Mouse (Mus musculus) gastrocnemius, adult 2 months (tissue): ENCODE results near the gene Psapl1. TPM values are rescaled to one million over a fixed set of nuclear protein-coding genes. Genes with fewer than 3 reads are reported as not detected.
"Not testable (repeated sequence)": the region's sequence is repeated elsewhere in the genome, so short reads cannot be mapped to it uniquely, and the experiment has no call there.

Source experiments
- DNase-seq: peaks from one replicate; pipeline ENCODE4 v3.0.0; 2022
- H3K27ac ChIP-seq: fragments of 200-600 bp; 2 replicates; pipeline ENCODE4 v1.8.1; 2022; ENCODE audit warnings: mild to moderate bottlenecking
- H3K4me3 ChIP-seq: fragments of 200-600 bp; 2 replicates; pipeline ENCODE4 v1.8.1; 2022; ENCODE audit warnings: mild to moderate bottlenecking, moderate library complexity
- CTCF ChIP-seq: fragments of 200-600 bp; IDR thresholded peaks from 2 replicates; pipeline ENCODE4 v1.8.1; 2022; ENCODE audit warnings: antibody characterized with exemption, mild to moderate bottlenecking, moderate library complexity
- intact Hi-C: fragments of 180-260 bp; cut with DNase I; formaldehyde crosslinking; loops from one replicate; pipeline ENCODE4 v1.15.1; 2025
- total RNA-seq, 2 experiments: library from RNA; stranded (reverse); gene quantifications; 2 replicates each; pipeline ENCODE4 v1.2.3; 2021

The Psapl1 gene
- total RNA-seq, 2 experiments from 2014 or later = not detected

DNA sequence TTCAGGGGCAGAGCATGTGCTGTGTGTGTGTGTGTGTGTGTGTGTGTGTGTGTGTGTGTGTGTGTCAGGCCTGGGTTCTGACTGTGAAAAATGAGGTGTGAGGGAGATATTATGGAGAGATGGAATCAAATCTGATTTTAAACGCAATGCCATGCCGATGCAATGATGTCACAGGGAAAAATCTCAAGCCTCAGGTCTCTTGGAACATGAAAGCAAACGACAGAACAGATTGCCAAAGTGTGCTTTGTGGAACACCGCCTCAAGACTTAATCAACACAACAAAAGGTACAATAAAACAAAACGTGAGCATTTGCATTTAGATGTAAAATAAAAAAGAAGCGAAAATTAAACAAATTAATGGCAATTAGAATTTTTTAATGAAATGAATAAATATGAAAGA is 16.8 kb downstream of the Psapl1 start:
- intact Hi-C loops = no loop called here
- no peak for TF ChIP-seq CTCF
- Histone ChIP-seq H3K4me3 (no peak overlapping the region), H3K27ac (no peak overlapping the region)
- no peak for DNase-seq

DNA sequence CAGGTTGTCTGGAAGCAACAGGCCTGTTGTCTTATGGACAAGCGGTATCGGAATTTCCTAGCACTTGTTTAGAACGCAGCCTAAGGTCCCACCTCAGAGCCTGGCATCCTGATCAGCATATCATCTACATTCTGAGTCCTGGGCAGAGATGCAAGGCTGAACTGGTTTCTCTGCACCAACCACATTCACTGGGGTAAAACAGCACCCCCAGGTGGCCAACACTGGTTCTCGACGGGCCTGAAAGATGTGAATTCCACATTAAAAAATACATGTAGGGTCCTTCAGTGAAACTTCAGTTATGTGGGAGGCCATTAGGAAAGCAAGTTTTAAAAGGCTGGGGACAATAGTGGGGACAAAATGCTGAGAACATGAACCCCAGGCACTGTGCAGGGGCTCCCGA is 20.0 kb downstream of the Psapl1 start:
- DNase-seq = peak; percentile 62
- no peak overlapping the region for H3K4me3 ChIP-seq
- intact Hi-C loops = loop anchor here (1.0 kb wide), 2 partner anchors 82 to 189 kb away; no protein-coding TSS in a partner anchor
- peak; percentile 77 for TF ChIP-seq CTCF
- H3K27ac ChIP-seq = no peak overlapping the region

DNA sequence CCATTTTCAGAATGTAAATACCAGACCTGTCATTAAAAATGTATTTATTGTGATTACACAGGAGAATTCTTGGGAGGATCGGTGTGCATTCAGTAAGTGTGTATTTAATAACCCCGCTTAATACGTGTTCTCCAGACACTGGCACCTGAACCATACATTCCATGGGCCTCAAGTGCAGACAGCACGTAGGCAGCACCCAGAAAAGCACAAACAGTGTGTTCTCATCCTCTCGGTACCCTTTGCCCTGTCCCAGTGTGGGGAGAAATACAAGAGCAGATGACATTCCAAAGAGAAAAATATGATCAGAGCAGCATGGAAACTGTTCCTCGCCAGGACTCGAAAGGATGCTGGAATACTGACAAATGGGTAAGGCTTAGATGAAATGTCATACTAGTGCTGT is 22.0 kb downstream of the Psapl1 start:
- intact Hi-C loops = no loop called here

DNA sequence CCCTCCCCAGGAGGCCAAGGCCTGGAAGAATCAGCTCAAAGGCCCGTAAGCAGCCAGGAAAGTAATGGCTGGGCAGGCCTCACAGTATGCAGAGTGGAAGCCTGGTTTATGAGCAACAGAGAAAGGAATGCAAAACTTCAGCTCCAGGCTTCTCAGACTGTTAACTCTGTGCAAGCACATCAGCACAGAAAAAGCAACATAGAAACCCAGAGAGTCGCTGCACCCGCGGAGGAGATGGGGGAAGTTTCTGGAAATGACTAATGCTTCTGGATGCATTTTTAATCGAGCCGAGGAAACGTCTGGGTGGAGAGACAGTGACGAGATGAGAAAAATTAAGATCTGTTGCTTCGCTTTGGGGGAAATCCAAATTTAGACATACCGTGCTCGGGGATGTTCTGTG is 22.5 kb downstream of the Psapl1 start:
- Histone ChIP-seq H3K27ac (peak overlapping the region; percentile 69), H3K4me3 (no peak overlapping the region)
- DNase-seq = peak; percentile 30
- intact Hi-C loops = no loop called here
- TF ChIP-seq CTCF = no peak

More for the DNA sequence above, 22.0 kb downstream of the Psapl1 start:
- peak; percentile 14 for DNase-seq
- Histone ChIP-seq H3K4me3 (no peak overlapping the region), H3K27ac (peak overlapping the region; percentile 69)
- TF ChIP-seq CTCF = no peak

DNA sequence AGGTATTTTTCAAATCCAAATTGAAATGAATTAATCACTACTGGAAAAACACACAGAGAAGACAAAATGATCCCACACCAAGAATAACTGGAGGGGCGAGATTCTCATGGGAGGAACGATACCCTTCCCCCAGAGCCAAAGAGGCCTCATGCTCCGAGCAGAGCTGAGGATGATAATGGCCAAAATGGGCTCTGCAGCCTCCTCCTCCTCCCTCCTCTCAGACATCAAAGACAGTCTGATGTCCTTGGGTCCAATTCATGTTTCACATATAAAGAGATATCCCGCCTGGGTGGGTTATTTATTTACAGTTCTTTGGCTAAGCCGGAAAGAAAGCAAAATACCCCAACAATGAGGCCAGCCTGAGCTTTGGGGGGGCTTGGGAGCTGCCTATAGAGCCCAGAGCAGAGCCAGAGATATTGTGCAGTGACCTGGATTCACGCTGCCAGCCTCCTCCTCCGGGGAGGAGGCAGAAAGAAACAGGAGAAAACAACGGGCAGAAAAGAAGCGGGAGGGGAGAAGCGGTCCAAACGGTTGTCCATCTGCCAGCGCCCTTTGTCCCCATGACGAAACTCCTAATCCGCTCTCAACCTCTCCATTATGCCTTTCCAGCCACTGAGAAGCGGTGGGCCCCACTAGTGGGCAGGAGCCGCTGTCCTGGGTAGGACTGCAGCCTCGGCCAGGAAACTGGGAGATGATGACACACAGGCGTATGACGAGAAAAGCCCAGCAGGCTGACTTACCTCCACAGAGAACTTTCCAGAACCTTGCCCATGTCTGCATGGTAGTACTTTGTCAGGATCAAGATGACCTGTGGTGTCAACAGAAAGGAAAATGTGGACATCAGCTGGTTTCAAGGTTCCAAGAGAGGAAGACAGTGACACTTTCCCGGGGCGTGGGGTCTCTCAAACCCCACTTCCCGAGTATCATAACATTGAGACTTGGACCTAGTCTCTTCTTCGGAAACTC is 24.9 kb downstream of the Psapl1 start:
- no peak overlapping the region for H3K4me3 ChIP-seq
- DNase-seq = peak; percentile 11
- intact Hi-C loops = no loop called here
- H3K27ac ChIP-seq = no peak overlapping the region
- TF ChIP-seq CTCF = no peak

DNA sequence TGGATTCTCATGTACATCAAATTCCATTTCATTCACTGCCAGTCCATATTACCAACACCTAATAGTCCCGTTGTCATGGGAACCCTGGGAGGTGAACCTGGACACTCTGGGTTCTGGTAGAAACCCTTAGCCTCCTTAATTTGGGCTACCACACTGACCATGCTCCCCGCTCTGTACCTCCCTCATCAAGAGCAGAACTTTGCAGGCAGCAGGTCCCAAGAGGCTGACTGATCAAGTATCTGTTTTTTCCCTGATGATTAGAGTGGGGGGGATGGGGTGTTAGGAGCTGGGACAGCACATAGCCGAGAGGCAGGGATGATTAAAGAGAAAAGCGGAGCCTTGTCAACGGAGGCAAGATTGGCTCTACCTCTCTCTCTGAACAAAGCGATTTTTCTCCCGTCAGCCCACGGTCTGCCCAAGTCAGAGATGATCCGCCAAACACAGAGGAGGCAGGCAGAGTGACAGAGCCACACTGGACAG is 26.5 kb downstream of the Psapl1 start:
- H3K27ac ChIP-seq = no peak overlapping the region
- TF ChIP-seq CTCF = no peak
- H3K4me3 ChIP-seq = no peak overlapping the region
- DNase-seq = peak; percentile 2
- intact Hi-C loops = no loop called here

DNA sequence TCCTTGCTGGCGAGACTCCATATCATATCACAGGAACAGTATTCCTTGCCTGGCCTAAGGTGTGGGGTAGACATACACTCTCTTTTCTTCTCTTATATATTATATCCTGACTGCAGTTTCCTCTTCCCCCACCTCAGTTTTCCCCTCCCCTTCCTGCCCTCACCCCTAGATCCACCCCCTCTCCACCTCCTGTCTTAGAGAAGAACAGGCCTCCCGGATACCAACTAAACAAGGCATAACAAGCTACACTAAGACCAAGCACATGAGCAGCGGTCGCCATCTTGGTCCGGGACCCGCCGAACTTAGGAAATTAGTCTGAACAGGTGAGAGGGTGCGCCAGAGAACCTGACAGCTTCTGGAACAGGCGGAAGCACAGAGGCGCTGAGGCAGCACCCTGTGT is 33.7 kb downstream of the Psapl1 start:
- H3K27ac ChIP-seq, DNase-seq, H3K4me3 ChIP-seq, intact Hi-C loops: not testable (repeated sequence)

DNA sequence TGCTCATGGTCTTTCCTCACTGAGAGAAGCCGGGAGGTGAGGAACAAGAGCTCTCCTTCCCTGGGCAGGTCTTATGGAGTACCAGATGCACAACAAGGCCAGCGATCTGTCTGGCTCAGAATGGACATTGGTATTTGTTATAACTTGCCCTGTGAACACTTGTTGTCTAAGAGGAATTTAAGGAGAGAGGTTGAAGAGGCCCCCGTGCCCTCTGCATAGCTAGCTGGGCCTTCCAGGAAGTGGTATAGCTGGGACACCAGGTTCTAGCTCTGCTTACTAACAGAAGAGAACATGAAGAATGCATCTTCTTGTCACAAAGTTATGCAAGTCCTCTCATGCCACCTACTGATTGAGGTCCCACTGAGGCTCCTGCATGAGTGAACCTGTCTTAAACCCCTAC is 44.2 kb downstream of the Psapl1 start:
- no peak for TF ChIP-seq CTCF
- DNase-seq = peak; percentile 1
- no peak overlapping the region for H3K27ac ChIP-seq
- intact Hi-C loops = no loop called here
- no peak overlapping the region for H3K4me3 ChIP-seq

DNA sequence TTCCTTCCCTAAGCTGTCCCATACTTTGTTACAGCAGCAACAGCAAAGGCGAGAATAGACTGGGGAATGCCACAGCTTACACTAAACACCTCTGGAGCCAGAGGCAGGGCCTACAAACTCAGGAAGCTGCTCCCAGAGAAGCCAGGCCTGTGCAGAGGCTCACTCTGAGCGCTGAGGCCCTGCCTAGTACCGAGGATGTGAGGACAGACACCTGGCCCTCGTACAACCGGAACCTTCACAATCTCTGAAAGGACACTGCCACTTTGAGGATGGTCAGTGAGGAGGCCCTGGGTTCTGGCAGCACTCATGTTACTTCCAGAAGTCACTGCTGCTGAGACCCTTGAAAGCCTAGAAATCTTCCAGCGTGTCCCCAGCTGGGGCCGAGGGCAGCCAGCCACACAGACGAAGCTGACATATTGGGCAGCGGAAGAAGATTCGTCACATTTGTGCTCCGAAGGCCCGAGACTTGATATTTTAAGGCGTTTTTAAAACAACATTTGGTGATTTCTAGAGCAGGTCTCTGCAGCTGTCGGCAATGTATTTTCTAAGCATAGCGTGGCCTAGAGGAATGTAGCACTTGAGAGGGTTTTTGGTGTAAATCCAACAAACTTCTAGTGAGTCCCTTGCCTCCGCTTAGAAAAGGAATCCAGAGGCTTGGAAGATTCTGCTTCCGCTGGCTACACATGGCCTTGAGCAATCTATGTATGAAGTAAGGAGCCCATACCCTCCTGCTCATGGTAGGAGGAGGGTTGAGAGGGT is 49.1 kb downstream of the Psapl1 start:
- Histone ChIP-seq H3K27ac (no peak overlapping the region), H3K4me3 (no peak overlapping the region)
- DNase-seq = no peak
- intact Hi-C loops = no loop called here
- no peak for TF ChIP-seq CTCF

DNA sequence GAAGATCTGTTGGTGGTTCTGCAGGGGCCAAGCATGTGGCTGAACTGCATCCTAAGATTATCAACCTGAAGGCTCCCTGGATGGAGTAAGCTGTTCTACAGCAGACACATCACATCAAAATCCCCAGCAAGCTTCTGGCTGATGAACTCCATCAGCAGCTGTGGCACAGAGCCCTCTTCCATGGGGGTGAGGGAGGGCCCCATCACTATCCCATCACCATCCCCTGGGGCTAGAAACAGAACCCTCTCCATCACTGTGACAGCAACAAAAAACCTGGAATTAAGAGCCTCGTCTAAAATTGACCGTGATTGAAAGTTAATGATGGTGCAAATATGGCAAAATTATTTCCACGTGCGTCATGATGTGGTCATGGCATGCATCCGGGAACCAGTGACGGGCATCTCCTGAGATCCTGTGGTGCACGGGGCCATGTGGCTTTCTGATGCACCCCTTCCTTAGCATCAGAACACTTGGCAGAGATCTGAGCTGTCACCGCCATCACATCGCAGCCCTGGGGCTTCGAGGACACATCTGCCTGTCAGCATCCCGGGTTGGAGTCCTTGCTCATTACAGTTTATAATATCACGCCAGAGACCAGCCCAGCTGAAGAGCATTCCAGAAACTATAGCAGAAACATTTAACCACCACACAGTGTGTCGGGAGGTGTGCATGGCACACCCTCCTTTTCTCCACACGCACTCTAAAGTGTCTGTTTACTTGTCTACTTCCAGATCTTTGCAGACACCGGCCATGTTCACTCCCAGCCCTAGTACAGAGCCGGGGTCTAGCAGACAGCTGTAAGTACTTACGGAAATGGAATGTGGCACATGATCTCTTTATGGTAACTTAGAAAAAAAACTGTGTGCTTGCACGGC is 51.1 kb downstream of the Psapl1 start:
- intact Hi-C loops = no loop called here
- no peak overlapping the region for H3K27ac ChIP-seq
- no peak for DNase-seq
- TF ChIP-seq CTCF = no peak
- no peak overlapping the region for H3K4me3 ChIP-seq

Other genes with a start within 250 kb of the Psapl1 start
- gene Sorcs2, start 194.1 kb downstream of the Psapl1 start, total RNA-seq = 1 to 10 TPM in 1 of 2 experiments, under 1 TPM in 1; 0.94 to 2.3 TPM